Mouse (Mus musculus) intestine, embryonic 14.5 days (tissue): Measurements from ENCODE around the gene Fkbp5. TPM values are rescaled to one million over a fixed set of nuclear protein-coding genes. Genes with fewer than 3 reads are reported as not detected.
A peak's percentile ranks its signal among the peaks of the same experiment; 100 is the strongest.

ENCODE experiments used
- ATAC-seq: fragments of 200-750 bp; cut with Nextera tagmentation; replicated peaks from 2 replicates; pipeline ENCODE4 v1.8.0; 2017; ENCODE audit warnings: low read depth, moderate number of reproducible peaks, moderate TSS enrichment, moderate library complexity; ENCODE audit not compliant: low FRiP score, low TSS enrichment
- DNase-seq: peaks from one replicate; pipeline ENCODE4 v3.0.0-alpha.2; 2018; ENCODE audit warnings: low spot score
- H3K27ac ChIP-seq: fragments of 300-500 bp; sonication (generic); 2 replicates; pipeline ENCODE4 v1.5.1; 2014; ENCODE audit warnings: low read depth, mild to moderate bottlenecking, control low read depth
- H3K27me3 ChIP-seq: fragments of 300-500 bp; sonication (generic); replicated peaks from 2 replicates; pipeline ENCODE4 v1.6.1; 2014; ENCODE audit warnings: low read length, control low read depth; ENCODE audit not compliant: control insufficient read depth, insufficient read depth
- H3K36me3 ChIP-seq: fragments of 300-500 bp; sonication (generic); 2 replicates; pipeline ENCODE4 v1.6.1; 2014; ENCODE audit warnings: low read length, control low read depth; ENCODE audit not compliant: control insufficient read depth, insufficient read depth
- H3K4me1 ChIP-seq: fragments of 300-500 bp; sonication (generic); replicated peaks from 2 replicates; pipeline ENCODE4 v1.6.1; 2014; ENCODE audit warnings: low read length, control low read depth, mixed read lengths; ENCODE audit not compliant: control insufficient read depth, insufficient read depth
- H3K4me2 ChIP-seq: fragments of 300-500 bp; sonication (generic); 2 replicates; pipeline ENCODE4 v1.6.1; 2014; ENCODE audit warnings: low read length
- H3K4me3 ChIP-seq: fragments of 300-500 bp; sonication (generic); 2 replicates; pipeline ENCODE4 v1.5.1; 2014; ENCODE audit warnings: low read depth, low read length, control low read depth, mixed read lengths
- H3K9ac ChIP-seq: fragments of 300-500 bp; sonication (generic); 2 replicates; pipeline ENCODE4 v1.6.1; 2014; ENCODE audit warnings: mild to moderate bottlenecking, low read length
- H3K9me3 ChIP-seq: fragments of 300-500 bp; sonication (generic); 2 replicates; pipeline ENCODE4 v1.6.1; 2016; ENCODE audit warnings: low read length, control low read depth; ENCODE audit not compliant: control insufficient read depth
- WGBS: fragments of 180-500 bp; shearing (Covaris S2); extraction: QIAGEN DNeasy Blood & Tissue Kit; methylation state at CpG from one replicate; pipeline ENCODE4 v1.1.7; 2014; 5-methylcytosine and 5-hydroxymethylcytosine counted together
- microRNA-seq: library from miRNA; unstranded; fragments of <30 nt; microRNA quantifications from one replicate; pipeline ENCODE4, GENCODE M21; 2016
- polyA plus RNA-seq: library from polyadenylated mRNA; unstranded; fragments of >200 nt; fragmentation: Nextera tagmentation; extraction: Ambion mirVana; gene quantifications from 2 replicates; pipeline ENCODE4 v1.2.1, GENCODE M21; 2014

The Fkbp5 gene
- polyA plus RNA-seq, 1 experiment from 2014 or later, result 8.7 TPM

GRCm38 (mm10) chr17:28352018-28352417 is 165.3 kb downstream of the Fkbp5 start:
- H3K27ac ChIP-seq, result peak overlapping the region; percentile 99
- WGBS, result 22% methylated on average over 11 of the region's 11 CpGs

GRCm38 (mm10) chr17:28351353-28351890 is 165.9 kb downstream of the Fkbp5 start:
- ATAC-seq, result no peak
- WGBS, result under 1% methylated on average over 29 of the region's 29 CpGs

More at GRCm38 (mm10) chr17:28352018-28352417, 165.3 kb downstream of the Fkbp5 start:
- Histone ChIP-seq H3K36me3 (no peaks in the 10 kb centered on the region), H3K9ac (peak overlapping the region; percentile 79; the same call in 1 of the 2 replicates), H3K4me3 (peak overlapping the region; percentile 82), H3K4me1 (peaks cover 32% of the 10 kb centered on the region), H3K9me3 (no peaks in the 10 kb centered on the region), H3K27me3 (no peaks in the 10 kb centered on the region), H3K4me2 (peak overlapping the region; percentile 94)
- ATAC-seq, result no peak
- DNase-seq, result no peak

GRCm38 (mm10) chr17:28350466-28351352 is 166.6 kb downstream of the Fkbp5 start, which contains the start of gene Tead3:
Gene Tead3 (minus strand): TSS chr17:28350817.
- Histone ChIP-seq H3K27ac (peak within 1 kb of the TSS; percentile 99), H3K36me3 (no peaks in the 10 kb centered on the region), H3K9ac (peak within 1 kb of the TSS; percentile 79), H3K27me3 (no peaks in the 10 kb centered on the region), H3K9me3 (no peaks in the 10 kb centered on the region), H3K4me2 (peak within 1 kb of the TSS; percentile 94), H3K4me3 (peak within 1 kb of the TSS; percentile 82), H3K4me1 (peaks cover 43% of the 10 kb centered on the region)
- peak; percentile 88 for ATAC-seq
- WGBS, result under 1% methylated on average over 55 of the region's 73 CpGs
- DNase-seq, result peak; percentile 96

More at GRCm38 (mm10) chr17:28351353-28351890, 165.9 kb downstream of the Fkbp5 start:
- no peaks in the 10 kb centered on the region for H3K36me3 ChIP-seq
- H3K4me1 ChIP-seq, result peaks cover 36% of the 10 kb centered on the region
- no peaks in the 10 kb centered on the region for H3K27me3 ChIP-seq
- DNase-seq, result no peak
- peak overlapping the region; percentile 99 for H3K27ac ChIP-seq
- peak overlapping the region; percentile 94 for H3K4me2 ChIP-seq
- peak overlapping the region; percentile 79 for H3K9ac ChIP-seq
- peak overlapping the region; percentile 82 for H3K4me3 ChIP-seq
- H3K9me3 ChIP-seq, result no peaks in the 10 kb centered on the region

GRCm38 (mm10) chr17:28349901-28350465 is 167.3 kb downstream of the Fkbp5 start:
- DNase-seq (no peak), ATAC-seq (peak; percentile 46)
- peak overlapping the region; percentile 79 for H3K9ac ChIP-seq
- H3K4me2 ChIP-seq, result peak overlapping the region; percentile 94
- no peaks in the 10 kb centered on the region for H3K27me3 ChIP-seq
- H3K4me3 ChIP-seq, result peak overlapping the region; percentile 82
- 2% methylated on average over 45 of the region's 54 CpGs for WGBS
- H3K36me3 ChIP-seq, result no peaks in the 10 kb centered on the region
- peaks cover 50% of the 10 kb centered on the region for H3K4me1 ChIP-seq
- no peaks in the 10 kb centered on the region for H3K9me3 ChIP-seq
- peak overlapping the region; percentile 99 for H3K27ac ChIP-seq

GRCm38 (mm10) chr17:28349264-28349880 is 168.0 kb downstream of the Fkbp5 start:
- H3K4me1 ChIP-seq, result peaks cover 56% of the 10 kb centered on the region
- H3K9ac ChIP-seq, result peak overlapping the region; percentile 79
- DNase-seq (no peak), ATAC-seq (no peak)
- peak overlapping the region; percentile 99 for H3K27ac ChIP-seq
- H3K27me3 ChIP-seq, result no peaks in the 10 kb centered on the region
- 8% methylated on average over 12 of the region's 13 CpGs for WGBS
- no peaks in the 10 kb centered on the region for H3K36me3 ChIP-seq
- no peaks in the 10 kb centered on the region for H3K9me3 ChIP-seq
- H3K4me3 ChIP-seq, result peak overlapping the region; percentile 82
- H3K4me2 ChIP-seq, result peak overlapping the region; percentile 94

Small RNA genes lying within 50 kb of the gene (microRNA-seq; reads per million reads assigned to microRNA genes)
- gene Gm25195 (not detected), gene Mir6969 (not detected)

Other genes with a start within 250 kb of the Fkbp5 start
- 27.3 and 33.7 TPM in 2 replicates for gene Fance, start 204.0 kb downstream of the Fkbp5 start, polyA plus RNA-seq
- 909 and 955 TPM in 2 replicates for gene Rpl10a, start 189.1 kb downstream of the Fkbp5 start, polyA plus RNA-seq
- gene Tead3, start 166.7 kb downstream of the Fkbp5 start, polyA plus RNA-seq, result 12.0 and 13.3 TPM in 2 replicates
- gene Tulp1, start 152.3 kb downstream of the Fkbp5 start, polyA plus RNA-seq, result 3.7 and 4.0 TPM in 2 replicates
- not detected in 2 replicates for gene Armc12, start 13.3 kb upstream of the Fkbp5 start, polyA plus RNA-seq
- gene Clpsl2, start 31.9 kb upstream of the Fkbp5 start, polyA plus RNA-seq, result not detected in 2 replicates
- gene Clps, start 43.2 kb upstream of the Fkbp5 start, polyA plus RNA-seq, result 18.6 and 323 TPM in 2 replicates
- 1.5 and 2.0 TPM in 2 replicates for gene Lhfpl5, start 58.1 kb upstream of the Fkbp5 start, polyA plus RNA-seq
- 124 and 126 TPM in 2 replicates for gene Srpk1, start 105.2 kb upstream of the Fkbp5 start, polyA plus RNA-seq
- gene Slc26a8, start 172.7 kb upstream of the Fkbp5 start, polyA plus RNA-seq, result 0.35 and 0.55 TPM in 2 replicates
- gene Mapk14, start 173.8 kb upstream of the Fkbp5 start, polyA plus RNA-seq, result 60.7 and 62.6 TPM in 2 replicates
- 4.0 and 4.7 TPM in 2 replicates for gene AC170998.1, start 208.6 kb upstream of the Fkbp5 start, polyA plus RNA-seq